Mouse (Mus musculus) limb, embryonic 10.5 days (tissue): ENCODE measurements at regions not wholly inside any gene's neighbourhood (a gene's known extent, or its start where the extent isn't known, plus 50 kb on each side); places are given as distances from the start of the nearest gene placed in this dataset.

Experiments used
- DNase-seq: peaks from one replicate; pipeline ENCODE4 v3.0.0-alpha.2; 2017; ENCODE audit warnings: low spot score
- H3K27ac ChIP-seq: fragments of 300-500 bp; sonication (generic); 2 replicates; pipeline ENCODE4 v1.5.1; 2016; ENCODE audit warnings: mild to moderate bottlenecking
- H3K27me3 ChIP-seq: fragments of 300-500 bp; sonication (generic); 2 replicates; pipeline ENCODE4 v1.6.1; 2016; ENCODE audit warnings: low read depth, mild to moderate bottlenecking; ENCODE audit not compliant: poor library complexity, severe bottlenecking
- H3K36me3 ChIP-seq: fragments of 300-500 bp; sonication (generic); 2 replicates; pipeline ENCODE4 v1.6.1; 2016; ENCODE audit warnings: mild to moderate bottlenecking, moderate library complexity
- H3K4me1 ChIP-seq: fragments of 300-500 bp; sonication (generic); 2 replicates; pipeline ENCODE4 v1.6.1; 2016
- H3K4me3 ChIP-seq: fragments of 300-500 bp; sonication (generic); 2 replicates; pipeline ENCODE4 v1.5.1; 2016; ENCODE audit warnings: mild to moderate bottlenecking, moderate library complexity
- H3K9me3 ChIP-seq: fragments of 300-500 bp; sonication (generic); replicated peaks from 2 replicates; pipeline ENCODE4 v1.6.1; 2016; ENCODE audit warnings: mild to moderate bottlenecking
- WGBS: fragments of 180-500 bp; shearing (Covaris S2); methylation state at CpG from one replicate; pipeline ENCODE4 v1.1.7; 2016; 5-methylcytosine and 5-hydroxymethylcytosine counted together

GRCm38 (mm10) chr12:97888291-97888800, 370.9 kb downstream of the Galc start:
- no peak for DNase-seq
- no peaks in the 10 kb centered on the region for H3K9me3 ChIP-seq
- no peaks in the 10 kb centered on the region for H3K27me3 ChIP-seq
- 7% methylated on average over 6 of the region's 6 CpGs for WGBS
- no peaks in the 10 kb centered on the region for H3K36me3 ChIP-seq
- H3K4me1 ChIP-seq: peaks cover 18% of the 10 kb centered on the region
- H3K27ac ChIP-seq: no peak overlapping the region
- peak overlapping the region; percentile 17; the same call in 1 of the 2 replicates for H3K4me3 ChIP-seq

- Histone ChIP-seq H3K27ac (no peak overlapping the region), H3K4me1 (no peaks in the 10 kb centered on the region), H3K27me3 (no peaks in the 10 kb centered on the region), H3K9me3 (no peaks in the 10 kb centered on the region), H3K36me3 (no peaks in the 10 kb centered on the region), H3K4me3 (no peak overlapping the region)
- 81% methylated on average over 4 of the region's 4 CpGs for WGBS
- no peak for DNase-seq
These were observed 376.8 kb downstream of the Galc start for GRCm38 (mm10) chr12:97882439-97882838.

GRCm38 (mm10) chr12:97872391-97872790, 386.9 kb downstream of the Galc start:
- Histone ChIP-seq H3K9me3 (no peaks in the 10 kb centered on the region), H3K27ac (no peak overlapping the region), H3K4me1 (no peaks in the 10 kb centered on the region), H3K36me3 (no peaks in the 10 kb centered on the region), H3K27me3 (no peaks in the 10 kb centered on the region), H3K4me3 (no peak overlapping the region)
- peak; percentile 91 for DNase-seq
- 9% methylated on average over 2 of the region's 2 CpGs for WGBS

- H3K27ac ChIP-seq: no peak overlapping the region
- H3K36me3 ChIP-seq: no peaks in the 10 kb centered on the region
- 89% methylated on average over 3 of the region's 3 CpGs for WGBS
- no peaks in the 10 kb centered on the region for H3K9me3 ChIP-seq
- H3K4me3 ChIP-seq: no peak overlapping the region
- no peaks in the 10 kb centered on the region for H3K27me3 ChIP-seq
- no peak for DNase-seq
- H3K4me1 ChIP-seq: no peaks in the 10 kb centered on the region
These were observed 396.3 kb downstream of the Galc start for GRCm38 (mm10) chr12:97862921-97863320.

GRCm38 (mm10) chr12:97836202-97836908, 422.9 kb downstream of the Galc start:
- Histone ChIP-seq H3K4me1 (no peaks in the 10 kb centered on the region), H3K36me3 (no peaks in the 10 kb centered on the region), H3K27me3 (no peaks in the 10 kb centered on the region), H3K9me3 (no peaks in the 10 kb centered on the region), H3K27ac (no peak overlapping the region), H3K4me3 (no peak overlapping the region)
- DNase-seq: no peak
- 93% methylated on average over 8 of the region's 8 CpGs for WGBS

GRCm38 (mm10) chr12:97793364-97794120, 465.7 kb downstream of the Galc start:
- Histone ChIP-seq H3K36me3 (no peaks in the 10 kb centered on the region), H3K27me3 (no peaks in the 10 kb centered on the region), H3K9me3 (no peaks in the 10 kb centered on the region), H3K4me1 (peaks cover 17% of the 10 kb centered on the region), H3K27ac (no peak overlapping the region), H3K4me3 (no peak overlapping the region)
- no peak for DNase-seq
- WGBS: 58% methylated on average over 16 of the region's 16 CpGs

- no peaks in the 10 kb centered on the region for H3K9me3 ChIP-seq
- no peak overlapping the region for H3K4me3 ChIP-seq
- no peak overlapping the region for H3K27ac ChIP-seq
- H3K27me3 ChIP-seq: no peaks in the 10 kb centered on the region
- 93% methylated on average over 3 of the region's 3 CpGs for whole genome bisulfite sequencing
- DNase-seq: no peak
- no peaks in the 10 kb centered on the region for H3K4me1 ChIP-seq
- H3K36me3 ChIP-seq: no peaks in the 10 kb centered on the region
These were observed 475.8 kb downstream of the Galc start for GRCm38 (mm10) chr12:97783476-97783875.

- Histone ChIP-seq H3K36me3 (no peaks in the 10 kb centered on the region), H3K4me3 (no peak overlapping the region), H3K9me3 (no peaks in the 10 kb centered on the region), H3K4me1 (no peaks in the 10 kb centered on the region), H3K27me3 (no peaks in the 10 kb centered on the region), H3K27ac (no peak overlapping the region)
- 88% methylated on average over 3 of the region's 3 CpGs for WGBS
- DNase-seq: no peak
These were observed 500.1 kb downstream of the Galc start for GRCm38 (mm10) chr12:97759116-97759515.

GRCm38 (mm10) chr12:97758624-97759023, 500.6 kb downstream of the Galc start:
- no peaks in the 10 kb centered on the region for H3K27me3 ChIP-seq
- 52% methylated on average over 2 of the region's 2 CpGs for WGBS

GRCm38 (mm10) chr12:97750166-97750565, 509.1 kb downstream of the Galc start:
- Histone ChIP-seq H3K9me3 (no peaks in the 10 kb centered on the region), H3K36me3 (no peaks in the 10 kb centered on the region), H3K27me3 (no peaks in the 10 kb centered on the region), H3K4me3 (no peak overlapping the region), H3K4me1 (no peaks in the 10 kb centered on the region), H3K27ac (no peak overlapping the region)
- DNase-seq: no peak
- 82% methylated on average over 2 of the region's 2 CpGs for WGBS

More at GRCm38 (mm10) chr12:97758624-97759023, 500.6 kb downstream of the Galc start:
- Histone ChIP-seq H3K9me3 (no peaks in the 10 kb centered on the region), H3K4me1 (no peaks in the 10 kb centered on the region), H3K27ac (no peak overlapping the region), H3K4me3 (no peak overlapping the region), H3K36me3 (no peaks in the 10 kb centered on the region)
- no peak for DNase-seq

- no peaks in the 10 kb centered on the region for H3K36me3 ChIP-seq
- 62% methylated on average over 2 of the region's 2 CpGs for WGBS
- H3K4me1 ChIP-seq: no peaks in the 10 kb centered on the region
- H3K27me3 ChIP-seq: no peaks in the 10 kb centered on the region
- H3K4me3 ChIP-seq: no peak overlapping the region
- DNase-seq: no peak
- no peak overlapping the region for H3K27ac ChIP-seq
- no peaks in the 10 kb centered on the region for H3K9me3 ChIP-seq
These were observed 518.3 kb downstream of the Galc start for GRCm38 (mm10) chr12:97740927-97741326.

- WGBS: 92% methylated on average over 6 of the region's 6 CpGs
- DNase-seq: no peak
- no peaks in the 10 kb centered on the region for H3K36me3 ChIP-seq
These were observed 527.1 kb downstream of the Galc start for GRCm38 (mm10) chr12:97732078-97732580.

GRCm38 (mm10) chr12:97720554-97720953, 538.7 kb downstream of the Galc start:
- Histone ChIP-seq H3K36me3 (no peaks in the 10 kb centered on the region), H3K4me1 (no peaks in the 10 kb centered on the region), H3K27me3 (no peaks in the 10 kb centered on the region), H3K27ac (no peak overlapping the region), H3K4me3 (no peak overlapping the region), H3K9me3 (no peaks in the 10 kb centered on the region)
- WGBS: 81% methylated on average over 3 of the region's 3 CpGs
- DNase-seq: no peak

More at GRCm38 (mm10) chr12:97732078-97732580, 527.1 kb downstream of the Galc start:
- no peaks in the 10 kb centered on the region for H3K4me1 ChIP-seq
- H3K9me3 ChIP-seq: no peaks in the 10 kb centered on the region
- no peak overlapping the region for H3K27ac ChIP-seq
- H3K27me3 ChIP-seq: no peaks in the 10 kb centered on the region
- no peak overlapping the region for H3K4me3 ChIP-seq
